Mouse (Mus musculus) C2C12 (cell line): ENCODE data around the gene Ahcyl2. TPM values are rescaled to one million over a fixed set of nuclear protein-coding genes. Genes with fewer than 3 reads are reported as not detected.

Source experiments
- H3K27me3 ChIP-seq: one replicate; pipeline ENCODE4 v1.6.1; 2011; ENCODE audit not compliant: control insufficient read depth, insufficient read depth, insufficient read length
- H3K36me3 ChIP-seq: one replicate; pipeline ENCODE4 v1.6.1; 2011; ENCODE audit not compliant: control insufficient read depth, insufficient read depth
- H3K4me3 ChIP-seq: one replicate; pipeline ENCODE4 v1.5.1; 2011; ENCODE audit warnings: mild to moderate bottlenecking, control low read depth; ENCODE audit not compliant: poor library complexity, insufficient read depth, severe bottlenecking
- H3K79me2 ChIP-seq: one replicate; pipeline ENCODE4 v1.6.1; 2011; ENCODE audit not compliant: control insufficient read depth, insufficient read depth
- H3K79me3 ChIP-seq: one replicate; pipeline ENCODE4 v1.6.1; 2011; ENCODE audit warnings: low read depth, control low read depth
- H3ac ChIP-seq: one replicate; pipeline ENCODE3; 2011; ENCODE audit warnings: low read depth; ENCODE audit not compliant: control insufficient read depth, insufficient read length
- CEBPB ChIP-seq: IDR thresholded peaks from one replicate; pipeline ENCODE4 v1.6.1; 2011; ENCODE audit warnings: low read depth, mild to moderate bottlenecking, control low read depth, moderate library complexity
- CTCF ChIP-seq: IDR thresholded peaks from one replicate; pipeline ENCODE4 v1.5.1; 2011; ENCODE audit not compliant: control insufficient read depth, insufficient read depth, insufficient read length
- FOSL1 ChIP-seq: IDR thresholded peaks from one replicate; pipeline ENCODE4 v1.8.0; 2011; ENCODE audit warnings: mild to moderate bottlenecking, low read length; ENCODE audit not compliant: poor library complexity, insufficient read depth, severe bottlenecking
- MAX ChIP-seq: IDR thresholded peaks from one replicate; pipeline ENCODE4 v1.6.1; 2011; ENCODE audit warnings: mild to moderate bottlenecking, control low read depth
- MYOD1 ChIP-seq: IDR thresholded peaks from one replicate; pipeline ENCODE4 v1.6.1; 2011; ENCODE audit warnings: low read depth; ENCODE audit not compliant: control insufficient read depth, insufficient read length
- MYOG ChIP-seq: IDR thresholded peaks from one replicate; pipeline ENCODE4 v1.6.1; 2011; ENCODE audit not compliant: control insufficient read depth, insufficient read length; ENCODE audit errors: extremely low read depth
- USF1 ChIP-seq: IDR thresholded peaks from one replicate; pipeline ENCODE4 v1.6.1; 2011; ENCODE audit warnings: low read depth, mild to moderate bottlenecking, control low read depth, moderate library complexity
- polyA plus RNA-seq: library from polyadenylated mRNA; unstranded; fragments of >200 nt; fragmentation: generic; extraction: Trizol; gene quantifications from one replicate; pipeline ENCODE4 v1.2.1, GENCODE M21; 2012; ENCODE audit warnings: missing spikeins

Ahcyl2 gene
- polyA plus RNA-seq, 1 experiment = 6.3 TPM

GRCm38 (mm10) chr6:29776542-29777237 is 8.9 kb downstream of the Ahcyl2 start:
- H3K79me2 ChIP-seq = peaks cover 2% of the 10 kb centered on the region
- no peaks in the 10 kb centered on the region for H3K27me3 ChIP-seq
- TF ChIP-seq CTCF (no peak), MYOD1 (no peak), MYOG (no peak), FOSL1 (no peak), MAX (no peak), CEBPB (no peak), USF1 (no peak)
- H3K79me3 ChIP-seq = no peaks in the 10 kb centered on the region
- no peaks in the 10 kb centered on the region for H3K36me3 ChIP-seq
- no peak overlapping the region for H3ac ChIP-seq
- H3K4me3 ChIP-seq = no peak overlapping the region

DNA sequence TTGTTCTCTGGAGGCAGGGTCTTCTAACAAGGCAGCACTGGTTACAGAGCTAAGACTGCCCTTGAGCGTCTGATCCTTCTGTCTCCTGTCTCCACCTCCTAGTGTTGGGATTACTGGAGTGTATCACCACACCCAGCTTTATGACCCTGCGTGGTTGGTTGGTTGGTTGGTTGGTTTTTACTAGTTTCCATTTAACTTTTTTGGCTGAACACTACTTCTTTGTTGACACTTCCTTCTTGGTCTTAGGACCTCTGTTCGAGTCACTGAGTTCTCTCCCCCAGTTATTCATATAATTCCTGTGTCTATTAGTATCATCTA is 9.4 kb downstream of the Ahcyl2 start:
- no peaks in the 10 kb centered on the region for H3K36me3 ChIP-seq
- H3K27me3 ChIP-seq = no peaks in the 10 kb centered on the region
- H3K79me3 ChIP-seq = no peaks in the 10 kb centered on the region
- H3K79me2 ChIP-seq = no peaks in the 10 kb centered on the region
- TF ChIP-seq MYOG = no peak
- TF ChIP-seq CTCF = no peak
- no peak for TF ChIP-seq USF1
- no peak for TF ChIP-seq MYOD1
- no peak for TF ChIP-seq FOSL1
- no peak for TF ChIP-seq MAX
- no peak for TF ChIP-seq CEBPB
- no peak overlapping the region for H3K4me3 ChIP-seq
- no peak overlapping the region for H3ac ChIP-seq

- Histone ChIP-seq H3K79me2 (no peaks in the 10 kb centered on the region), H3K27me3 (no peaks in the 10 kb centered on the region), H3ac (no peak overlapping the region), H3K36me3 (no peaks in the 10 kb centered on the region), H3K4me3 (no peak overlapping the region), H3K79me3 (no peaks in the 10 kb centered on the region)
- no peak for TF ChIP-seq CEBPB
- no peak for TF ChIP-seq MYOG
- no peak for TF ChIP-seq CTCF
- TF ChIP-seq MAX = no peak
- TF ChIP-seq MYOD1 = no peak
- TF ChIP-seq USF1 = no peak
- TF ChIP-seq FOSL1 = no peak
Observed at GRCm38 (mm10) chr6:29780082-29780481, 12.3 kb downstream of the Ahcyl2 start.

DNA sequence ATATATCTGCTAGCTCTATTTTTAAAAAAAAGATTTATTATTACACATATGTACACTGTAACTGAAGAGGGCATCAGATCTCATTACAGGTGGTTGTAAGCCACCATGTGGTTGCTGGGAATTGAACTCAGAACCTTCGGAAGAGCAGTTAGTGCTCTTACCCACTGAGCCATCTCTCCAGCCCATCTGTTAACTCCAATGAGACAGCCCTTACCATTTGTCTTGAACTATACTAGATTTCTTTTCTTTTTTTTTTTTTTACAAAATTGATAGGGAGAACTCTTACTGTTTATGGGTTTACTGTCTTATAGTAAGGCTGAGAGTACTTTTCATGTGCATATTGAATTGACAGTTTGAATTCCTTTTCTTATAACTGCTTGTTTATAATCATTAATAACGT is 12.8 kb downstream of the Ahcyl2 start:
- Histone ChIP-seq H3K79me3 (no peaks in the 10 kb centered on the region), H3K36me3 (no peaks in the 10 kb centered on the region), H3K27me3 (no peaks in the 10 kb centered on the region), H3K79me2 (no peaks in the 10 kb centered on the region), H3K4me3 (no peak overlapping the region), H3ac (no peak overlapping the region)
- TF ChIP-seq CEBPB = no peak
- no peak for TF ChIP-seq MYOG
- TF ChIP-seq MYOD1 = no peak
- no peak for TF ChIP-seq CTCF
- no peak for TF ChIP-seq MAX
- TF ChIP-seq USF1 = no peak

DNA sequence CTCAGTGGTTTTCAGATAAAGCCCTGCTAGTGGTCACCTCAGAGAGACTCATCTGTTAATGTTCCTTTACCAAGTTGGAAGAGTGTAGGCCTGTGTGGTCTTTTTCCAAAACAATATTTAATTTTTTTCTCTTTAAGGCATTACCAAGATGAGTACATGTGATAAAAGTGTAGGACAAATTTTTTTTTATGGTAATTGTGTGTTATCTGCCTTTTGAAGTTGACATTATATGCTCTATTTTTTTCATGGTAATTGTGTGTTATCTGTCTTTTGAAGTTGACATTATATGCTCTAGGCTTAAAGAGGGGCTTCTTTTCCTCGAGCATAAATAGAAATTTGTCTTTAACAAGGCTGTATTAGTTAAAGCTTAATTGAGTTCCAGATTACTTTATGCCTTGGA is 14.4 kb downstream of the Ahcyl2 start:
- Histone ChIP-seq H3K79me3 (no peaks in the 10 kb centered on the region), H3K79me2 (no peaks in the 10 kb centered on the region), H3K4me3 (no peak overlapping the region), H3K27me3 (no peaks in the 10 kb centered on the region), H3K36me3 (no peaks in the 10 kb centered on the region), H3ac (no peak overlapping the region)
- TF ChIP-seq USF1 (no peak), CTCF (no peak), CEBPB (no peak), MYOD1 (no peak), FOSL1 (no peak), MYOG (no peak), MAX (no peak)

DNA sequence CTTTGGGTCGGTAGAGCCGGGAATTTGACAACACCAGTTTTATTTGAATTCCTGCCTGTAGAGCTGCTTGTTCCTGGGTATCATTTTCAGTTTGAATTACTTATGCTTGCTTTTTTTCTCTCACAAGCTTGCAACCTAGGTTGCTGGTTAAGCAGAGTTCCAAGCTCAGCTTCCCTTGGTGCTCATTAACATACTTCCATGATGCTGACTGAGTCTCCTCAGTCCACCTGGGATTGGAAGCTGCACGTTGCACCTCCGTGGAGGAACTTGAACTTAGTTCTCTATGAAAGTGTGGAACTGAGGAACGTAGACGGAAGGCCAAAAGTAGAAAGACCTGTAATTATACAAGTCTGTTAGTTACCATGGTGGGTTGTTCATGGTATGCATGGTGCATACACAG is 16.1 kb downstream of the Ahcyl2 start:
- H3K36me3 ChIP-seq = no peaks in the 10 kb centered on the region
- H3K27me3 ChIP-seq = no peaks in the 10 kb centered on the region
- no peak overlapping the region for H3ac ChIP-seq
- TF ChIP-seq MAX = no peak
- TF ChIP-seq CTCF = no peak
- TF ChIP-seq MYOD1 = no peak
- TF ChIP-seq MYOG = no peak
- TF ChIP-seq FOSL1 = no peak
- TF ChIP-seq USF1 = no peak
- no peak for TF ChIP-seq CEBPB
- H3K79me2 ChIP-seq = no peaks in the 10 kb centered on the region
- H3K79me3 ChIP-seq = no peaks in the 10 kb centered on the region
- no peak overlapping the region for H3K4me3 ChIP-seq
